Mouse (Mus musculus): Measurements from ENCODE around the gene Vmn2r93. TPM values are rescaled to one million over a fixed set of nuclear protein-coding genes. Genes with fewer than 3 reads are reported as not detected.

Gene Vmn2r93
- not detected in 2 replicates for polyA plus RNA-seq (2014; fragmentation: Nextera tagmentation; extraction: Ambion mirVana)

DNA sequence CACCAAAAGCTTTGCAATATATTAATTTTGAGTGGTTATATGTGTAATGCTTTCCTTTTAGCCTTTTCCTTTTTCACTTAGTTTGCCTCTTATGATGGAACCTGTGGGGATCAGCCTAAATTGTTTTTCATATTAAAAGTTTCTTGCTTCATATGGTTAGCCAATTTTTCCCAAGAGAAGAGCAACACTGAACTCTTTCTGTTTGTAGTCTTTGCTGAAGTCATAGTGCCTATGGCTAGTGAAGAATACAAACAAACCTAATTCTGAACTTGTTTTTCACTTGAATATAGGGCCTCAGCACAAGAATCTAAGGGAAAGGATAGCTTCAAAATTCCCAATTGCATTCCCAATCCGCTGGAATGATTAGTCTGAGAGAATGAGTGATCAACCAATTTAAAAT, at the start of gene Vmn2r93:
TSS of gene Vmn2r93 (plus strand) at position 301 of the 400 bp plus-strand sequence.
- Histone ChIP-seq H3K27ac (ENCODE audit: low read depth, low read length) (no peak within 1 kb of the TSS), H3K9me3 (ENCODE audit: control insufficient read depth, low read length) (no peaks in the 10 kb centered on the region), H3K4me3 (ENCODE audit: low read length) (no peak within 1 kb of the TSS), H3K4me1 (ENCODE audit: control insufficient read depth, insufficient read depth, low read length) (no peaks in the 10 kb centered on the region), H3K4me2 (replicated peaks; ENCODE audit: low read depth, low read length) (no peak within 1 kb of the TSS), H3K27me3 (ENCODE audit: control insufficient read depth, insufficient read depth, low read length) (no peaks in the 10 kb centered on the region), H3K36me3 (ENCODE audit: control insufficient read depth, insufficient read depth, low read length) (no peaks in the 10 kb centered on the region), H3K9ac (ENCODE audit: low read depth, low read length) (no peak within 1 kb of the TSS)
- whole genome bisulfite sequencing: 52% methylated on average over 1 of the region's 1 CpGs
- no peak for ATAC-seq (ENCODE audit: low FRiP score, low TSS enrichment)

DNA sequence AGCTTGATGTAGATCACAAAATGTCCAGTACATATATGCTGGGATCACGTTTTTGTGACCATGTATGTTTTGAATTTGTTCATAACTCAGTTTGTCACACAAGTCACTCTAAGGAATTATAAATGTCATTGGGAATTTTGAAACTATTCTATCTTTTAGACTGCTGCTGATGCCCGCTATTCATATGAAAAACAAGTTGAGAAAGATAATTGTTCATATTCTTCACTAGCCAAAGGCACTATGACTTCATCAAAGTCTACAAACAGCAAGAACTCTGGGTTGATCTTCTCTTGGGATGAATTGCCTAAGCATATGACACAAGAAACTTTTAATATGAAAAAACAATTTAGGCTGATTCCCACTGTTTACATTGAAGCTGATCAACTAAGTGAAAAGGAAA, 20.2 kb upstream of the Vmn2r93 start, which contains the start of gene Vmn2r94:
TSS of gene Vmn2r94 (minus strand) at position 101 of the 400 bp plus-strand sequence.
- Histone ChIP-seq H3K4me2 (replicated peaks; ENCODE audit: low read depth, low read length) (no peak within 1 kb of the TSS), H3K9me3 (ENCODE audit: control insufficient read depth, low read length) (no peaks in the 10 kb centered on the region; the same call in 1 of the 2 replicates), H3K27me3 (ENCODE audit: control insufficient read depth, insufficient read depth, low read length) (no peaks in the 10 kb centered on the region), H3K4me3 (ENCODE audit: low read length) (no peak within 1 kb of the TSS), H3K27ac (ENCODE audit: low read depth, low read length) (no peak within 1 kb of the TSS), H3K9ac (ENCODE audit: low read depth, low read length) (no peak within 1 kb of the TSS), H3K4me1 (ENCODE audit: control insufficient read depth, insufficient read depth, low read length) (no peaks in the 10 kb centered on the region), H3K36me3 (ENCODE audit: control insufficient read depth, insufficient read depth, low read length) (no peaks in the 10 kb centered on the region)
- ATAC-seq (ENCODE audit: low FRiP score, low TSS enrichment): no peak
- 68% methylated on average over 2 of the region's 2 CpGs for WGBS

DNA sequence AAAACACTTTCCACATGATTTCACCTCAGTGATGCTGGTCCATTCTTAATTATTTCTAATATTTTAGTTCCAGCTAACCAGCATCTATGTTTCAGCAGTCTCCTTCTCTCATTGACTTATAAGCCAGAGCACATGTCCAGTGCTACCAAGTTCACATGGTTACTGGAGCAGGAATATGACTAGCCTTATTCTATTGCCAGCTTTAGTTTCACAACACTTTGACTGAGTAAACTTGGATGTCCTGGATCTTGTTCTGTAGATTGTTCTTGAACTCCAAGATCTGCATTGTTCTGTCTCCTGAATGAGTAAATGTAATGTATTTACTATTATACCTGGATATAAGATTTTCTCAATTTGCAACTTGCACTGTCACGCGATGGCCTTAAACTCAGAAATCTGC, 25.1 kb downstream of the Vmn2r93 start:
- H3K27me3 ChIP-seq (ENCODE audit: control insufficient read depth, insufficient read depth, low read length): no peaks in the 10 kb centered on the region
- WGBS: 98% methylated on average over 2 of the region's 2 CpGs
- no peaks in the 10 kb centered on the region for H3K4me1 ChIP-seq (ENCODE audit: control insufficient read depth, insufficient read depth, low read length)
- no peak for ATAC-seq (ENCODE audit: low FRiP score, low TSS enrichment)
- no peaks in the 10 kb centered on the region for H3K36me3 ChIP-seq (ENCODE audit: control insufficient read depth, insufficient read depth, low read length)
- no peak overlapping the region for H3K4me2 ChIP-seq (replicated peaks; ENCODE audit: low read depth, low read length)
- H3K4me3 ChIP-seq (ENCODE audit: low read length): no peak overlapping the region
- no peak overlapping the region for H3K9ac ChIP-seq (ENCODE audit: low read depth, low read length)
- H3K27ac ChIP-seq (ENCODE audit: low read depth, low read length): no peak overlapping the region
- H3K9me3 ChIP-seq (ENCODE audit: control insufficient read depth, low read length): peaks cover 4% of the 10 kb centered on the region

DNA sequence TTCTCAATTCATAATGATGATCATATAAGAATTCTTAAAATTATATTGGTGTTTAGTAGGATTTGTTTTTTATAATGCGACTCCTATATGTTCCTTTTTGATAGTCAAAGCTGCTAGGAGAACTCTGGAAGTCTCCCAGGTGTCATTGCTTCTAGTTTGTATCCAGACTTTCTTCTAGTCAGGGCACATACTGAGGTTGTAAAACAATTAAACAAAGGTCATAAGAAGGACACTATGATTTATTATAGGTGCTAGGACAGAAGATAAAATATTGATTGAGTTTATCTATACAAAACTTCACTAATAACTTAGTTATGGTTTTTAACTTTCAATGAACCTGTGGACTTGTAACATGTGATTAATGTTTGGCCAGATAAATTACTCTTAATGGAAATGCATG, 62.1 kb downstream of the Vmn2r93 start:
- H3K9me3 ChIP-seq (ENCODE audit: control insufficient read depth, low read length): peaks cover 4% of the 10 kb centered on the region; the same call in 1 of the 2 replicates
- H3K27ac ChIP-seq (ENCODE audit: low read depth, low read length): no peak overlapping the region
- H3K4me2 ChIP-seq (replicated peaks; ENCODE audit: low read depth, low read length): no peak overlapping the region
- ATAC-seq (ENCODE audit: low FRiP score, low TSS enrichment): no peak
- no peaks in the 10 kb centered on the region for H3K27me3 ChIP-seq (ENCODE audit: control insufficient read depth, insufficient read depth, low read length)
- no peaks in the 10 kb centered on the region for H3K4me1 ChIP-seq (ENCODE audit: control insufficient read depth, insufficient read depth, low read length)
- no peak overlapping the region for H3K4me3 ChIP-seq (ENCODE audit: low read length)
- no peaks in the 10 kb centered on the region for H3K36me3 ChIP-seq (ENCODE audit: control insufficient read depth, insufficient read depth, low read length)
- no peak overlapping the region for H3K9ac ChIP-seq (ENCODE audit: low read depth, low read length)
- WGBS: 70% methylated on average over 1 of the region's 1 CpGs

DNA sequence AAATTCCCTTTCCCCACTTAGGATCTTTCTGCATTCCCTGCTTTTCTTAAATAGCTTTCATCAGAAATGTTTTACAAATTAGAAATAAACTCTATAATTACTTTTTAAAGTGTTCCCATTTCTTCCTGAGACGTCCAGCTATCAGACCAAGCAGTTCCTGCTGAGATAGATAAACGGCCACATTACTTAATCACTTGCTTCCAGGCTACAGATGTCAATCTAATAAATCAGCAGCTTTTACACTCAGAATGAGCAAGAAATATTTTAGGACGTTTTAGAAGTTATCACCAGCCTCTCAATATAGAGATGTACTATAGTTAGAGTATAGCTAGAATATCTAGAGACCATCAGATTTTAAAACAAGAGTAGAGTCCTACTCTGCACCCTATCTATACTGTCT, 62.7 kb downstream of the Vmn2r93 start:
- no peaks in the 10 kb centered on the region for H3K27me3 ChIP-seq (ENCODE audit: control insufficient read depth, insufficient read depth, low read length)
- H3K36me3 ChIP-seq (ENCODE audit: control insufficient read depth, insufficient read depth, low read length): no peaks in the 10 kb centered on the region
- ATAC-seq (ENCODE audit: low FRiP score, low TSS enrichment): no peak
- 51% methylated on average over 3 of the region's 3 CpGs for WGBS
- H3K9ac ChIP-seq (ENCODE audit: low read depth, low read length): no peak overlapping the region
- H3K9me3 ChIP-seq (ENCODE audit: control insufficient read depth, low read length): peaks cover 5% of the 10 kb centered on the region; the same call in 1 of the 2 replicates
- no peaks in the 10 kb centered on the region for H3K4me1 ChIP-seq (ENCODE audit: control insufficient read depth, insufficient read depth, low read length)
- H3K4me2 ChIP-seq (replicated peaks; ENCODE audit: low read depth, low read length): no peak overlapping the region
- no peak overlapping the region for H3K4me3 ChIP-seq (ENCODE audit: low read length)
- H3K27ac ChIP-seq (ENCODE audit: low read depth, low read length): no peak overlapping the region

Other genes starting within 250 kb of the Vmn2r93 start
- not detected in 2 replicates for gene Vmn2r124, start 248.7 kb upstream of the Vmn2r93 start, polyA plus RNA-seq (2014; fragmentation: Nextera tagmentation; extraction: Ambion mirVana)
- not detected in 2 replicates for gene Vmn2r91, start 213.1 kb upstream of the Vmn2r93 start, polyA plus RNA-seq (2014; fragmentation: Nextera tagmentation; extraction: Ambion mirVana)
- gene Vmn2r92, start 146.2 kb upstream of the Vmn2r93 start, polyA plus RNA-seq (2014; fragmentation: Nextera tagmentation; extraction: Ambion mirVana): not detected in 2 replicates
- not detected in 2 replicates for gene Vmn2r94, start 20.3 kb upstream of the Vmn2r93 start, polyA plus RNA-seq (2014; fragmentation: Nextera tagmentation; extraction: Ambion mirVana)
- not detected in 2 replicates for gene Vmn2r95, start 126.0 kb downstream of the Vmn2r93 start, polyA plus RNA-seq (2014; fragmentation: Nextera tagmentation; extraction: Ambion mirVana)

Data from kidney, embryonic 14.5 days (tissue).